Mouse (Mus musculus): ENCODE measurements at regions not wholly inside any gene's neighbourhood (a gene's known extent, or its start where the extent isn't known, plus 50 kb on each side); places are given as distances from the start of the nearest gene placed in this dataset.

- H3K27me3 ChIP-seq (replicated peaks; ENCODE audit: control insufficient read depth, insufficient read depth, low read length): no peaks in the 10 kb centered on the region
- H3K4me1 ChIP-seq (replicated peaks; ENCODE audit: control insufficient read depth, insufficient read depth, low read length): no peaks in the 10 kb centered on the region
- no peak overlapping the region for H3K4me3 ChIP-seq (ENCODE audit: low read depth, low read length)
- H3K9me3 ChIP-seq (ENCODE audit: control insufficient read depth, low read length): no peaks in the 10 kb centered on the region
- 70% methylated on average over 1 of the region's 1 CpGs for WGBS
- no peaks in the 10 kb centered on the region for H3K36me3 ChIP-seq (ENCODE audit: control insufficient read depth, insufficient read depth, low read length)
- ATAC-seq (replicated peaks; ENCODE audit: low FRiP score) (no peak), DNase-seq (ENCODE audit: low spot score) (no peak)
- no peak overlapping the region for H3K27ac ChIP-seq (ENCODE audit: low read depth, low read length)
- no peak overlapping the region for H3K4me2 ChIP-seq
- H3K9ac ChIP-seq (ENCODE audit: low read depth, low read length): no peak overlapping the region
These were observed 116.5 kb upstream of the Tmtc4 start for GRCm38 (mm10) chr14:123100371-123100770.

- ATAC-seq (replicated peaks; ENCODE audit: low FRiP score) (no peak), DNase-seq (ENCODE audit: low spot score) (no peak)
- WGBS: 69% methylated on average over 2 of the region's 2 CpGs
- H3K27ac ChIP-seq (ENCODE audit: low read depth, low read length): no peak overlapping the region
- H3K36me3 ChIP-seq (ENCODE audit: control insufficient read depth, insufficient read depth, low read length): no peaks in the 10 kb centered on the region
- H3K9ac ChIP-seq (ENCODE audit: low read depth, low read length): no peak overlapping the region
- no peaks in the 10 kb centered on the region for H3K9me3 ChIP-seq (ENCODE audit: control insufficient read depth, low read length)
- H3K4me3 ChIP-seq (ENCODE audit: low read depth, low read length): no peak overlapping the region
- no peaks in the 10 kb centered on the region for H3K27me3 ChIP-seq (replicated peaks; ENCODE audit: control insufficient read depth, insufficient read depth, low read length)
- H3K4me2 ChIP-seq: no peak overlapping the region
- H3K4me1 ChIP-seq (replicated peaks; ENCODE audit: control insufficient read depth, insufficient read depth, low read length): no peaks in the 10 kb centered on the region
These were observed 112.3 kb upstream of the Tmtc4 start for GRCm38 (mm10) chr14:123096086-123096485.

- Histone ChIP-seq H3K4me3 (ENCODE audit: low read depth, low read length) (no peak overlapping the region), H3K27ac (ENCODE audit: low read depth, low read length) (no peak overlapping the region), H3K9ac (ENCODE audit: low read depth, low read length) (no peak overlapping the region), H3K4me1 (replicated peaks; ENCODE audit: control insufficient read depth, insufficient read depth, low read length) (no peaks in the 10 kb centered on the region), H3K27me3 (replicated peaks; ENCODE audit: control insufficient read depth, insufficient read depth, low read length) (no peaks in the 10 kb centered on the region), H3K4me2 (no peak overlapping the region), H3K9me3 (ENCODE audit: control insufficient read depth, low read length) (no peaks in the 10 kb centered on the region), H3K36me3 (ENCODE audit: control insufficient read depth, insufficient read depth, low read length) (no peaks in the 10 kb centered on the region)
- ATAC-seq (replicated peaks; ENCODE audit: low FRiP score): no peak
- DNase-seq (ENCODE audit: low spot score): no peak
- WGBS: 82% methylated on average over 1 of the region's 1 CpGs
These were observed 98.2 kb upstream of the Tmtc4 start for GRCm38 (mm10) chr14:123082065-123082464.

- Histone ChIP-seq H3K4me1 (replicated peaks; ENCODE audit: control insufficient read depth, insufficient read depth, low read length) (no peaks in the 10 kb centered on the region), H3K36me3 (ENCODE audit: control insufficient read depth, insufficient read depth, low read length) (no peaks in the 10 kb centered on the region), H3K9ac (ENCODE audit: low read depth, low read length) (no peak overlapping the region), H3K27me3 (replicated peaks; ENCODE audit: control insufficient read depth, insufficient read depth, low read length) (no peaks in the 10 kb centered on the region), H3K9me3 (ENCODE audit: control insufficient read depth, low read length) (no peaks in the 10 kb centered on the region), H3K4me3 (ENCODE audit: low read depth, low read length) (no peak overlapping the region), H3K4me2 (no peak overlapping the region), H3K27ac (ENCODE audit: low read depth, low read length) (no peak overlapping the region)
- 31% methylated on average over 4 of the region's 4 CpGs for WGBS
- ATAC-seq (replicated peaks; ENCODE audit: low FRiP score): peak; percentile 87
- DNase-seq (ENCODE audit: low spot score): no peak
These were observed 97.3 kb upstream of the Tmtc4 start for GRCm38 (mm10) chr14:123081016-123081714.

GRCm38 (mm10) chr14:123079733-123080132, 95.9 kb upstream of the Tmtc4 start:
- no peaks in the 10 kb centered on the region for H3K27me3 ChIP-seq (replicated peaks; ENCODE audit: control insufficient read depth, insufficient read depth, low read length)
- no peak overlapping the region for H3K4me2 ChIP-seq
- H3K4me3 ChIP-seq (ENCODE audit: low read depth, low read length): no peak overlapping the region
- H3K4me1 ChIP-seq (replicated peaks; ENCODE audit: control insufficient read depth, insufficient read depth, low read length): no peaks in the 10 kb centered on the region
- WGBS: 80% methylated on average over 2 of the region's 2 CpGs
- ATAC-seq (replicated peaks; ENCODE audit: low FRiP score): no peak; the same call in 1 of the 2 replicates
- H3K27ac ChIP-seq (ENCODE audit: low read depth, low read length): no peak overlapping the region
- no peak overlapping the region for H3K9ac ChIP-seq (ENCODE audit: low read depth, low read length)
- no peak for DNase-seq (ENCODE audit: low spot score)
- no peaks in the 10 kb centered on the region for H3K36me3 ChIP-seq (ENCODE audit: control insufficient read depth, insufficient read depth, low read length)
- no peaks in the 10 kb centered on the region for H3K9me3 ChIP-seq (ENCODE audit: control insufficient read depth, low read length)

GRCm38 (mm10) chr14:123078804-123079203, 95.0 kb upstream of the Tmtc4 start:
- DNase-seq (ENCODE audit: low spot score) (no peak), ATAC-seq (replicated peaks; ENCODE audit: low FRiP score) (no peak)
- Histone ChIP-seq H3K27ac (ENCODE audit: low read depth, low read length) (no peak overlapping the region), H3K4me1 (replicated peaks; ENCODE audit: control insufficient read depth, insufficient read depth, low read length) (no peaks in the 10 kb centered on the region), H3K27me3 (replicated peaks; ENCODE audit: control insufficient read depth, insufficient read depth, low read length) (no peaks in the 10 kb centered on the region), H3K4me2 (no peak overlapping the region), H3K9me3 (ENCODE audit: control insufficient read depth, low read length) (no peaks in the 10 kb centered on the region), H3K4me3 (ENCODE audit: low read depth, low read length) (no peak overlapping the region), H3K36me3 (ENCODE audit: control insufficient read depth, insufficient read depth, low read length) (no peaks in the 10 kb centered on the region), H3K9ac (ENCODE audit: low read depth, low read length) (no peak overlapping the region)
- WGBS: 63% methylated on average over 3 of the region's 3 CpGs

GRCm38 (mm10) chr14:123066344-123066743, 82.5 kb upstream of the Tmtc4 start:
- Histone ChIP-seq H3K4me1 (replicated peaks; ENCODE audit: control insufficient read depth, insufficient read depth, low read length) (no peaks in the 10 kb centered on the region), H3K9me3 (ENCODE audit: control insufficient read depth, low read length) (no peaks in the 10 kb centered on the region), H3K36me3 (ENCODE audit: control insufficient read depth, insufficient read depth, low read length) (no peaks in the 10 kb centered on the region), H3K27me3 (replicated peaks; ENCODE audit: control insufficient read depth, insufficient read depth, low read length) (no peaks in the 10 kb centered on the region), H3K9ac (ENCODE audit: low read depth, low read length) (no peak overlapping the region), H3K27ac (ENCODE audit: low read depth, low read length) (no peak overlapping the region), H3K4me2 (no peak overlapping the region), H3K4me3 (ENCODE audit: low read depth, low read length) (no peak overlapping the region)
- ATAC-seq (replicated peaks; ENCODE audit: low FRiP score) (no peak), DNase-seq (ENCODE audit: low spot score) (no peak)
- 81% methylated on average over 4 of the region's 4 CpGs for WGBS

- H3K9me3 ChIP-seq (ENCODE audit: control insufficient read depth, low read length): no peaks in the 10 kb centered on the region
- no peak overlapping the region for H3K27ac ChIP-seq (ENCODE audit: low read depth, low read length)
- no peak overlapping the region for H3K4me2 ChIP-seq
- no peak overlapping the region for H3K9ac ChIP-seq (ENCODE audit: low read depth, low read length)
- WGBS: 76% methylated on average over 8 of the region's 8 CpGs
- H3K4me3 ChIP-seq (ENCODE audit: low read depth, low read length): no peak overlapping the region
- no peaks in the 10 kb centered on the region for H3K36me3 ChIP-seq (ENCODE audit: control insufficient read depth, insufficient read depth, low read length)
- DNase-seq (ENCODE audit: low spot score): no peak
- H3K4me1 ChIP-seq (replicated peaks; ENCODE audit: control insufficient read depth, insufficient read depth, low read length): no peaks in the 10 kb centered on the region
- H3K27me3 ChIP-seq (replicated peaks; ENCODE audit: control insufficient read depth, insufficient read depth, low read length): no peaks in the 10 kb centered on the region
- ATAC-seq (replicated peaks; ENCODE audit: low FRiP score): no peak
These were observed 81.7 kb upstream of the Tmtc4 start for GRCm38 (mm10) chr14:123065566-123065965.

- ATAC-seq (replicated peaks; ENCODE audit: low FRiP score) (no peak), DNase-seq (ENCODE audit: low spot score) (no peak)
- no peak overlapping the region for H3K4me3 ChIP-seq (ENCODE audit: low read depth, low read length)
- H3K27me3 ChIP-seq (replicated peaks; ENCODE audit: control insufficient read depth, insufficient read depth, low read length): no peaks in the 10 kb centered on the region
- WGBS: 67% methylated on average over 6 of the region's 6 CpGs
- H3K9ac ChIP-seq (ENCODE audit: low read depth, low read length): no peak overlapping the region
- no peak overlapping the region for H3K4me2 ChIP-seq
- no peak overlapping the region for H3K27ac ChIP-seq (ENCODE audit: low read depth, low read length)
- H3K36me3 ChIP-seq (ENCODE audit: control insufficient read depth, insufficient read depth, low read length): no peaks in the 10 kb centered on the region
- no peaks in the 10 kb centered on the region for H3K9me3 ChIP-seq (ENCODE audit: control insufficient read depth, low read length)
- no peaks in the 10 kb centered on the region for H3K4me1 ChIP-seq (replicated peaks; ENCODE audit: control insufficient read depth, insufficient read depth, low read length)
These were observed 81.3 kb upstream of the Tmtc4 start for GRCm38 (mm10) chr14:123065136-123065535.

Measured in liver, embryonic 11.5 days (tissue).